Mouse (Mus musculus) lung, embryonic 15.5 days (tissue): Measurements from ENCODE around the gene Dhx40. TPM values are rescaled to one million over a fixed set of nuclear protein-coding genes. Genes with fewer than 3 reads are reported as not detected.
"Not testable (repeated sequence)": the region's sequence is repeated elsewhere in the genome, so short reads cannot be mapped to it uniquely, and the experiment has no call there.

ENCODE experiments used
- ATAC-seq: fragments of 200-750 bp; cut with Nextera tagmentation; 2 replicates; pipeline ENCODE4 v1.8.0; 2017; ENCODE audit warnings: moderate number of reproducible peaks, borderline replicate concordance; ENCODE audit not compliant: low FRiP score, low TSS enrichment; ENCODE audit errors: extremely low read depth
- H3K27ac ChIP-seq: fragments of 300-500 bp; sonication (generic); 2 replicates; pipeline ENCODE4 v1.5.1; 2015; ENCODE audit warnings: moderate library complexity, mild to moderate bottlenecking, inconsistent platforms
- H3K27me3 ChIP-seq: fragments of 300-500 bp; sonication (generic); 2 replicates; pipeline ENCODE4 v1.6.1; 2015; ENCODE audit warnings: inconsistent platforms
- H3K36me3 ChIP-seq: fragments of 300-500 bp; sonication (generic); 2 replicates; pipeline ENCODE4 v1.6.1; 2015; ENCODE audit warnings: inconsistent platforms
- H3K4me1 ChIP-seq: fragments of 300-500 bp; sonication (generic); 2 replicates; pipeline ENCODE4 v1.6.1; 2015; ENCODE audit warnings: inconsistent platforms
- H3K4me2 ChIP-seq: fragments of 300-500 bp; sonication (generic); 2 replicates; pipeline ENCODE4 v1.6.1; 2015; ENCODE audit warnings: inconsistent platforms, mild to moderate bottlenecking, moderate library complexity
- H3K4me3 ChIP-seq: fragments of 300-500 bp; sonication (generic); 2 replicates; pipeline ENCODE4 v1.5.1; 2015; ENCODE audit warnings: mild to moderate bottlenecking, inconsistent platforms
- H3K9ac ChIP-seq: fragments of 300-500 bp; sonication (generic); 2 replicates; pipeline ENCODE4 v1.6.1; 2015; ENCODE audit warnings: inconsistent platforms
- H3K9me3 ChIP-seq: fragments of 300-500 bp; sonication (generic); 2 replicates; pipeline ENCODE4 v1.6.1; 2016; ENCODE audit warnings: inconsistent platforms
- WGBS: fragments of 180-500 bp; shearing (Covaris S2); methylation state at CpG from one replicate; pipeline ENCODE4 v1.1.7; 2015; 5-methylcytosine and 5-hydroxymethylcytosine counted together
- polyA plus RNA-seq: library from polyadenylated mRNA; unstranded; fragments of >200 nt; fragmentation: Nextera tagmentation; extraction: Ambion mirVana; gene quantifications from 2 replicates; pipeline ENCODE4 v1.2.1, GENCODE M21; 2015

Gene Dhx40
- polyA plus RNA-seq, 1 experiment from 2014 or later = 27.3 TPM

- not testable (repeated sequence) for H3K27ac ChIP-seq, H3K27me3 ChIP-seq, H3K9me3 ChIP-seq, H3K9ac ChIP-seq, H3K4me1 ChIP-seq, ATAC-seq, H3K36me3 ChIP-seq, H3K4me2 ChIP-seq, H3K4me3 ChIP-seq
- 43% methylated on average over 5 of the region's 11 CpGs for WGBS
Measured at GRCm38 (mm10) chr11:86813256-86813655, 5.7 kb upstream of the Dhx40 start.

DNA sequence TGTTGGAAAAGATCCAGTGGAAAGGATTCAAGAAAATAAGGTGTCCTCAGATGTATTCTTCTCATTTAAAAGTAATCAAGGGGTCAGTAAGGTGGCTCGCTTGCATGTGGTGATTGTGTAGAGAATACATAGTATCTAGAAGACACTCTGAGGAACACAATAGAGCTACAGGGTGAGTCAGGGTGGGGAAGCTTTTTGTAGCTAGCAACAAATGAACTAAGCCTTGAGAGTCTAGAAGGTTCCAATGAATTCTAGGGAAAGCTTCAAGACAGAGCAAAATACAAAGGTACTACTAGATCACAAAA is 3.7 kb upstream of the Dhx40 start:
- no peak overlapping the region for H3K27ac ChIP-seq
- ATAC-seq = no peak
- WGBS = 81% methylated on average over 1 of the region's 1 CpGs

DNA sequence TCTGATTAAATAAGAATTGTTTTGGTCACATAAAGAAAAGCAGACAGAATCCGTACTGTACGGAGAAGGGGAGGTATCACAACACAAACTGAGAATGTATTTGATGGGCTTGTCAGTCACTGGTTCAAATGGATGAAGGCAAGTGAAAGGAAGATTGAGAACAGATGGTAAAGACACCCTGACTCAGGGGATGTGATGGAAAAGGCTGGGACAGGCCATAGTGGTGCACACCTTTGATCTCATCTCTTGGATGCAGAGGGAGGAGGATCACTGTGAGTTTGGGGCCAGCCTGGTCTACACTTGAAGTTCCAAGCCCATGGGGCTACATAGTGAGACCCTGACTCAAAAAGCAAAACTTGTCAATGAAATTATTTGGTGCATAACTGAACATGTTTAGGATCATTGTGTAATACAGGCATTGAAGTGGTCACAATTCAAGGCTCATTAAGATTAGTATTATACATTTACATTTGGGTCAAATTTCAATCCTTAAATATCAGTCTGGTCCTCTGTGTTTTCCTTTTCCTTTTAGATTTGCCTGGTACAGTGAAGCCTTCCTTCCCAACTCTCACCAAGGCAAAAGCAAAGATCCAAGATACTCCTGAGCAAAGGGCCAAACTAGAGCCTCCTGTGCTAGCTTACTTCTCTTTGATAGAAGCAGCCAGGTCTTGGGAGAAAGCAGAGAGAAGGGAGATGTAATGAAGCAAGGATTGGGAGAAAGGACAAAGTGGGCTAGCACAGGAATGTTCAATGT is 3.2 kb upstream of the Dhx40 start:
- H3K27ac ChIP-seq = no peak overlapping the region
- no peaks in the 10 kb centered on the region for H3K27me3 ChIP-seq
- no peak overlapping the region for H3K4me2 ChIP-seq
- no peaks in the 10 kb centered on the region for H3K9me3 ChIP-seq
- no peak for ATAC-seq
- peaks cover 13% of the 10 kb centered on the region for H3K4me1 ChIP-seq
- H3K36me3 ChIP-seq = no peaks in the 10 kb centered on the region
- no peak overlapping the region for H3K9ac ChIP-seq
- no peak overlapping the region for H3K4me3 ChIP-seq
- 86% methylated on average over 2 of the region's 2 CpGs for WGBS

More for the DNA sequence above, 3.7 kb upstream of the Dhx40 start:
- Histone ChIP-seq H3K9me3 (no peaks in the 10 kb centered on the region), H3K36me3 (no peaks in the 10 kb centered on the region), H3K9ac (no peak overlapping the region), H3K4me3 (no peak overlapping the region), H3K4me1 (peaks cover 13% of the 10 kb centered on the region), H3K4me2 (no peak overlapping the region), H3K27me3 (no peaks in the 10 kb centered on the region)

- Histone ChIP-seq H3K27ac (no peak overlapping the region), H3K9ac (no peak overlapping the region)
Measured at GRCm38 (mm10) chr11:86809828-86810227, 2.3 kb upstream of the Dhx40 start.

GRCm38 (mm10) chr11:86807001-86807477 is 507 bp downstream of the Dhx40 start:
- Histone ChIP-seq H3K4me3 (peak overlapping the region; percentile 78), H3K4me1 (peaks cover 13% of the 10 kb centered on the region), H3K9me3 (no peaks in the 10 kb centered on the region), H3K27me3 (no peaks in the 10 kb centered on the region), H3K9ac (peak overlapping the region; percentile 63), H3K27ac (peak overlapping the region; percentile 72), H3K36me3 (peaks cover 27% of the 10 kb centered on the region; the same call in 1 of the 2 replicates), H3K4me2 (peak overlapping the region; percentile 89)
- peak; percentile 74 for ATAC-seq
- WGBS = 1% methylated on average over 25 of the region's 25 CpGs

More at GRCm38 (mm10) chr11:86809828-86810227, 2.3 kb upstream of the Dhx40 start:
- ATAC-seq = no peak
- Histone ChIP-seq H3K4me3 (no peak overlapping the region), H3K4me1 (peaks cover 13% of the 10 kb centered on the region), H3K4me2 (no peak overlapping the region), H3K36me3 (0 out of 2 replicates have a peak, but pooled peaks cover 4% of the 10 kb centered on the region), H3K9me3 (no peaks in the 10 kb centered on the region), H3K27me3 (no peaks in the 10 kb centered on the region)
- 70% methylated on average over 4 of the region's 4 CpGs for WGBS

DNA sequence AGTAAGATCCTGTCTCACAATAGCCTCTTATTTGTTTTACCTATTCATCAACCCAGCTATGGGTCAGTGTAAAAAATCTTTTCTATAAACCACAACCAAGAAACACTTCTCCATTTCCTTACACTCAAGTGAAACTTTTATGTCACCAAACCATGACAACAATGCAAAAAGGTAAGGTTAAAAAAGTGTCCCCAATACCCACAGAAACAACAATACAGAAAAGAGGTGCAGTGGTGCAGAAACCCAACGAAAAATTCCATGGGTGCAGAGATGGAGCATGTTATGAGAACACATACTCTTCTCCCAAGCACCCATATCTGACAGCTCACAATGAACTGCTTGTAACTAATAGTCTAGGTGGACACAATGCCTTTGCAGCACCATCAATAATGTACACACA is 13.4 kb downstream of the Dhx40 start:
- Histone ChIP-seq H3K9ac (no peak overlapping the region), H3K9me3 (no peaks in the 10 kb centered on the region), H3K27ac (no peak overlapping the region), H3K4me1 (no peaks in the 10 kb centered on the region), H3K36me3 (peaks cover 36% of the 10 kb centered on the region), H3K4me3 (no peak overlapping the region), H3K27me3 (no peaks in the 10 kb centered on the region), H3K4me2 (no peak overlapping the region)
- no peak for ATAC-seq
- 78% methylated on average over 1 of the region's 1 CpGs for WGBS

DNA sequence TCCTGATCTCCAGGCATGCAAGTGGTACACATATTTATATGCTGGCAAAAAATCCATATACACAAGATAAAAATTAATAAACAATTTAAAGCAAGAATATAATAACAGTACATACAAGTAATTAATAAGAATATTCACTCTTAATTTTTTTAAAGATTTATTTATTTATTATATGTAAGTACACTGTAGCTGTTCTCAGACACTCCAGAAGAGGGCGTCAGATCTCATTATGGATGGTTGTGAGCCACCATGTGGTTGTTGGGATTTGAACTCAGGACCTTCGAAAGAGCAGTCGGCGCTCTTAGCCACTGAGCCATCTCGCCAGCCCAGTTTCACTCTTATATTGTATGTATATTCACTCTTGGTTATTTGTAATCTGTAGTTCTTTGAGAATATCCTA is 20.1 kb downstream of the Dhx40 start:
- H3K9me3 ChIP-seq, H3K4me3 ChIP-seq, H3K4me1 ChIP-seq, H3K4me2 ChIP-seq, ATAC-seq, H3K9ac ChIP-seq, H3K27ac ChIP-seq, H3K27me3 ChIP-seq: not testable (repeated sequence)
- H3K36me3 ChIP-seq = peaks cover 45% of the 10 kb centered on the region
- WGBS = 88% methylated on average over 5 of the region's 5 CpGs

DNA sequence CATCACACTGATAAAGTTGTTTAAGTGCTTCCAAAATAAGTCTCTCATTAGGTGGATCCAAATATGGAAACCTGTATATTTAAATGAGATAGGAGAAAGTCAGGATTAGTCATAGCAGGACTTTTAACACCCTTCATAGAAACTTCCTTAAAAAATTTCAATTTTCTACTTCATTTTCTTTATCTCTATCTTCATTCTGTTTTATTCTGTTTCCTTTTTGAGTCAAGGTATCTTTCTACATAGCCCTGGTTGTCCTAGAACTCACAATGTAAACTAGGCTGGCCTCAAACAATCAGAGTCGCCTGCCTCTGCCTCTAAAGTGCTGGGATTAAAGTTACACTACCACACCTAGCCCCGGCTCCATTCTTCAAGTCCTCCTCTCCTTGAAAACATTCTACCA is 21.8 kb downstream of the Dhx40 start:
- WGBS = 84% methylated on average over 2 of the region's 2 CpGs
- H3K9me3 ChIP-seq = no peaks in the 10 kb centered on the region

DNA sequence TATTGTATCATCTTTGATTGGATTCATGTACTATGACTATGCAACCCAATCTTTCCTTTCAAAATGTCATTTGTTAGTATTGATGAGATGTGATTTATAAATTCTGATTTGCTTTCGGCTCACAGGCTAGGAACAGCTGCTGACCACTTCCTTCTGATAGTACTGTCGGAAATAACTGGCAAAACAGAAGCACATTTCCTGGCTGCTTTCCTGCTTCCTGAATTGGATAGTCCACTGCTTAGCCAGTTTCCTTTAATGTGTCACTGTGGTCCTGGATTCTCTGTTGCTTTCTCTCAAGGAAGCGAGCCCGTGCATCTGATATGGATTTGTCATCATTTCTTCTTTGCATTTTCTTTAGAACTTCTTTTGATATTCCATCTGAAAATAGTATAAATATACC is 37.7 kb downstream of the Dhx40 start:
- ATAC-seq = no peak
- H3K9me3 ChIP-seq = no peaks in the 10 kb centered on the region
- WGBS = 74% methylated on average over 4 of the region's 4 CpGs
- H3K27me3 ChIP-seq = no peaks in the 10 kb centered on the region
- H3K36me3 ChIP-seq = peaks cover 29% of the 10 kb centered on the region
- no peak overlapping the region for H3K9ac ChIP-seq
- H3K4me3 ChIP-seq = no peak overlapping the region
- no peaks in the 10 kb centered on the region for H3K4me1 ChIP-seq
- no peak overlapping the region; the same call in 1 of the 2 replicates for H3K27ac ChIP-seq
- no peak overlapping the region for H3K4me2 ChIP-seq

More for the DNA sequence above, 21.8 kb downstream of the Dhx40 start:
- no peak for ATAC-seq
- Histone ChIP-seq H3K4me1 (no peaks in the 10 kb centered on the region), H3K36me3 (peaks cover 45% of the 10 kb centered on the region), H3K9ac (no peak overlapping the region), H3K27ac (no peak overlapping the region), H3K4me3 (no peak overlapping the region), H3K27me3 (no peaks in the 10 kb centered on the region), H3K4me2 (no peak overlapping the region)

DNA sequence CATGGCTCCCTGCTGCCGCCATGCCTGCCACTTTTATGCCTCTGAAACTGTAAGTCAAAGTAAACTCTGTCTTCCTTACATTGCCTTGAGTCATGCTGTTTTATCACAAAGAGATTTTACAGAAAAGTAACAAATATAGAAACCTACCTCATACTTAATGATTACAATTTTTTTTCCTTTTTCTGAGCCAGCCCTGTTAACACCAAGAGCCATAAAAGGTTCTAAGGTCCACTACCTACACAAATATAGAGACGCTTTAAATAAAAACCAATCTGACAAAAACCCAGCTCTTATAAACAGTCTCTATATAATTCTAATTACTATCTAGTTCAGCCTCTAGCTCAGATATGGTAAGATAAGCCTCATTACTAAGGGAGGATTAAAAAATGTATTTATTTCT is 43.0 kb downstream of the Dhx40 start:
- Histone ChIP-seq H3K27me3 (no peaks in the 10 kb centered on the region), H3K4me2 (no peak overlapping the region), H3K9ac (no peak overlapping the region), H3K9me3 (no peaks in the 10 kb centered on the region), H3K4me1 (no peaks in the 10 kb centered on the region), H3K27ac (no peak overlapping the region), H3K4me3 (no peak overlapping the region), H3K36me3 (0 out of 2 replicates have a peak, but pooled peaks cover 4% of the 10 kb centered on the region)
- no peak for ATAC-seq
- WGBS = 88% methylated on average over 2 of the region's 2 CpGs

DNA sequence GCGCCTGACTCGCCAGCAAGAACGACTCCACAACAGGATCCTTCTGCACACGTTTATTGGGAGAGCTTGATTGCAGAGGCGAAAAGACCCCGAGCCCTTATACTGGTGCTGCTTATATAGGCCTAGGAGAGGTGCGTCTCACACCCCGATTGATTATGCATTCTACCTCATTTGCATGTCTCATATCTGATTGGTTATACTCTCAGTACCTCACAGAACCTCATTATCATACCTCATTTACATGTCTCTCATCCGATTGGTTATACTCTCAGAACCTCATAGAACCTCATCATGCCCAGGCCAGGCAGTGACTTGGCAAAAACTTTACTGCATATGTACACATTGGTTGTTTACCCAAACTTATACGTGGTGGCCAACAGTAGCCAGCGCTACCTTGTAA is 44.4 kb downstream of the Dhx40 start:
- not testable (repeated sequence) for H3K4me1 ChIP-seq, ATAC-seq
- WGBS = 94% methylated on average over 11 of the region's 11 CpGs

GRCm38 (mm10) chr11:86760357-86760756 is 47.2 kb downstream of the Dhx40 start:
- H3K27ac ChIP-seq = no peak overlapping the region
- H3K27me3 ChIP-seq = no peaks in the 10 kb centered on the region
- no peaks in the 10 kb centered on the region for H3K36me3 ChIP-seq
- H3K4me2 ChIP-seq = no peak overlapping the region
- H3K4me1 ChIP-seq = peaks cover 16% of the 10 kb centered on the region
- no peak overlapping the region for H3K9ac ChIP-seq
- ATAC-seq = no peak
- H3K4me3 ChIP-seq = no peak overlapping the region
- H3K9me3 ChIP-seq = no peaks in the 10 kb centered on the region

More for the DNA sequence above, 44.4 kb downstream of the Dhx40 start:
- H3K27ac ChIP-seq, H3K9ac ChIP-seq, H3K4me2 ChIP-seq, H3K9me3 ChIP-seq, H3K4me3 ChIP-seq, H3K27me3 ChIP-seq, H3K36me3 ChIP-seq: not testable (repeated sequence)
